Mouse (Mus musculus) thymus, adult 2 months (tissue): ENCODE measurements around the gene Fam160a1.

Source experiments
- CTCF ChIP-seq: fragments of 200-500 bp; IDR thresholded peaks from 2 replicates; pipeline ENCODE4 v1.5.1; 2012; ENCODE audit warnings: mild to moderate bottlenecking, control low read depth, low read length, moderate library complexity, borderline replicate concordance; ENCODE audit not compliant: control insufficient read depth, poor library complexity, insufficient read depth; ENCODE audit errors: extremely low read depth
- POLR2A ChIP-seq: fragments of 200-500 bp; IDR thresholded peaks from 2 replicates; pipeline ENCODE4 v1.6.1; 2012; ENCODE audit warnings: mild to moderate bottlenecking, low read length, control low read depth, moderate library complexity; ENCODE audit not compliant: control insufficient read depth, poor library complexity, insufficient read depth; ENCODE audit errors: extremely low read depth

- TF ChIP-seq POLR2A: no peak
- no peak for TF ChIP-seq CTCF
These were observed 198.2 kb downstream of the Fam160a1 start for GRCm38 (mm10) chr3:85618885-85619284.
